Mouse (Mus musculus) olfactory bulb, adult 2 months (tissue): ENCODE data around the gene Desi2. TPM values are rescaled to one million over a fixed set of nuclear protein-coding genes. Genes with fewer than 3 reads are reported as not detected.
"Not testable (repeated sequence)": the region's sequence is repeated elsewhere in the genome, so short reads cannot be mapped to it uniquely, and the experiment has no call there.

Experiments
- H3K27ac ChIP-seq: fragments of 200-500 bp; 2 replicates; pipeline ENCODE4 v1.5.1; 2012; ENCODE audit warnings: low read depth, low read length; ENCODE audit not compliant: insufficient read depth
- H3K4me1 ChIP-seq: fragments of 200-500 bp; 2 replicates; pipeline ENCODE4 v1.6.1; 2012; ENCODE audit warnings: low read length; ENCODE audit not compliant: control insufficient read depth, insufficient read depth
- H3K4me3 ChIP-seq: fragments of 200-500 bp; 2 replicates; pipeline ENCODE4 v1.5.1; 2012; ENCODE audit warnings: mild to moderate bottlenecking, low read depth, low read length, moderate library complexity; ENCODE audit not compliant: insufficient read depth
- CTCF ChIP-seq: fragments of 200-500 bp; IDR thresholded peaks from 2 replicates; pipeline ENCODE4 v1.5.1; 2012; ENCODE audit warnings: low read depth, mild to moderate bottlenecking, low read length, moderate library complexity; ENCODE audit not compliant: insufficient read depth
- POLR2A ChIP-seq: fragments of 200-500 bp; IDR thresholded peaks from 2 replicates; pipeline ENCODE4 v1.6.1; 2012; ENCODE audit warnings: mild to moderate bottlenecking, low read depth, low read length, moderate library complexity; ENCODE audit not compliant: insufficient read depth
- WGBS: fragments of 180-500 bp; shearing (Covaris S2); methylation state at CpG from one replicate; pipeline ENCODE4 v1.1.7; 2018; 5-methylcytosine and 5-hydroxymethylcytosine counted together
- polyA plus RNA-seq: library from polyadenylated mRNA; stranded (reverse); fragments of >200 nt; gene quantifications from 2 replicates; pipeline ENCODE4 v1.2.4, GENCODE M21; 2012; ENCODE audit warnings: low replicate concordance; ENCODE audit not compliant: missing spikeins, insufficient read depth, insufficient read length

Desi2 gene
- polyA plus RNA-seq, 1 experiment: not detected

- no peak overlapping the region for H3K27ac ChIP-seq
- no peak overlapping the region for H3K4me3 ChIP-seq
- no peak for TF ChIP-seq POLR2A
- no peak for TF ChIP-seq CTCF
- no peaks in the 10 kb centered on the region for H3K4me1 ChIP-seq
Observed at GRCm38 (mm10) chr1:178217157-178217556, 29.9 kb downstream of the Desi2 start.

GRCm38 (mm10) chr1:178218305-178218704, 31.1 kb downstream of the Desi2 start:
- no peaks in the 10 kb centered on the region for H3K4me1 ChIP-seq
- TF ChIP-seq CTCF (no peak), POLR2A (no peak)
- no peak overlapping the region for H3K27ac ChIP-seq
- no peak overlapping the region for H3K4me3 ChIP-seq

GRCm38 (mm10) chr1:178219166-178220077, 32.2 kb downstream of the Desi2 start:
- Histone ChIP-seq H3K27ac (peak overlapping the region; percentile 25; the same call in 1 of the 2 replicates), H3K4me3 (no peak overlapping the region), H3K4me1 (no peaks in the 10 kb centered on the region)
- 72% methylated on average over 5 of the region's 5 CpGs for WGBS
- TF ChIP-seq POLR2A (no peak), CTCF (no peak)

GRCm38 (mm10) chr1:178228888-178229287, 41.7 kb downstream of the Desi2 start:
- H3K4me3 ChIP-seq, H3K4me1 ChIP-seq, H3K27ac ChIP-seq: not testable (repeated sequence)
- WGBS: 98% methylated on average over 4 of the region's 4 CpGs

GRCm38 (mm10) chr1:178234109-178234508, 46.9 kb downstream of the Desi2 start:
- 92% methylated on average over 3 of the region's 3 CpGs for WGBS
- Histone ChIP-seq H3K4me3 (no peak overlapping the region), H3K27ac (no peak overlapping the region), H3K4me1 (0 out of 2 replicates have a peak, but pooled peaks cover 2% of the 10 kb centered on the region)
- TF ChIP-seq CTCF (no peak), POLR2A (no peak)

GRCm38 (mm10) chr1:178235919-178236466, 48.8 kb downstream of the Desi2 start:
- Histone ChIP-seq H3K4me3 (no peak overlapping the region), H3K27ac (no peak overlapping the region), H3K4me1 (0 out of 2 replicates have a peak, but pooled peaks cover 2% of the 10 kb centered on the region)
- TF ChIP-seq POLR2A: no peak
- no peak for TF ChIP-seq CTCF
- WGBS: 69% methylated on average over 2 of the region's 2 CpGs

- Histone ChIP-seq H3K4me3 (no peak overlapping the region), H3K4me1 (0 out of 2 replicates have a peak, but pooled peaks cover 2% of the 10 kb centered on the region), H3K27ac (no peak overlapping the region)
- TF ChIP-seq CTCF: no peak
- TF ChIP-seq POLR2A: no peak
- WGBS: 92% methylated on average over 1 of the region's 1 CpGs
Observed at GRCm38 (mm10) chr1:178238676-178239075, 51.5 kb downstream of the Desi2 start.

GRCm38 (mm10) chr1:178241884-178242508, 54.8 kb downstream of the Desi2 start:
- WGBS: 92% methylated on average over 1 of the region's 1 CpGs
- no peak overlapping the region for H3K27ac ChIP-seq
- no peaks in the 10 kb centered on the region for H3K4me1 ChIP-seq
- H3K4me3 ChIP-seq: no peak overlapping the region
- no peak for TF ChIP-seq POLR2A
- no peak for TF ChIP-seq CTCF
